Mouse (Mus musculus) frontal cortex, adult (tissue): ENCODE results near the gene Faap100.

Experiments
- ATAC-seq: cut with Nextera tagmentation; 2 replicates; pipeline ENCODE4 v1.9.2; 2017; ENCODE audit warnings: mild to moderate bottlenecking, moderate library complexity, mixed read lengths; ENCODE audit not compliant: low TSS enrichment

The Faap100 gene

GRCm38 (mm10) chr11:120319310-120319709 lies 59.3 kb downstream of the Faap100 start:
- no peak for ATAC-seq
